Mouse (Mus musculus) erythroblast, embryonic 14.5 days (primary cell): ENCODE data around the gene Tekt3.

Experiments
- GATA1 ChIP-seq: IDR thresholded peaks from 2 replicates; pipeline ENCODE4 v1.6.1; 2012; ENCODE audit warnings: low read length, inconsistent platforms, mixed read lengths
- TAL1 ChIP-seq: IDR thresholded peaks from 3 replicates; pipeline ENCODE4 v1.6.1; 2012; ENCODE audit warnings: low read length, inconsistent platforms, mixed read lengths

- TF ChIP-seq GATA1 (no peak), TAL1 (no peak)
Measured at GRCm38 (mm10) chr11:63058375-63058952, 3.0 kb upstream of the Tekt3 start.
